Mouse (Mus musculus) forebrain, embryonic 11.5 days (tissue): ENCODE measurements around the gene Timm17b. TPM values are rescaled to one million over a fixed set of nuclear protein-coding genes. Genes with fewer than 3 reads are reported as not detected.
"Not testable (repeated sequence)": the region's sequence is repeated elsewhere in the genome, so short reads cannot be mapped to it uniquely, and the experiment has no call there.

Experiments
- ATAC-seq: fragments of 200-750 bp; cut with Nextera tagmentation; replicated peaks from 2 replicates; pipeline ENCODE4 v1.8.0; 2017; ENCODE audit warnings: moderate TSS enrichment; ENCODE audit not compliant: low FRiP score
- DNase-seq: peaks from one replicate; pipeline ENCODE4 v3.0.0-alpha.2; 2017; ENCODE audit warnings: low spot score
- H3K27ac ChIP-seq: fragments of 300-500 bp; sonication (generic); 2 replicates; pipeline ENCODE4 v1.5.1; 2014; ENCODE audit warnings: low read depth, low read length
- H3K27me3 ChIP-seq: fragments of 300-500 bp; sonication (generic); 2 replicates; pipeline ENCODE4 v1.6.1; 2014; ENCODE audit warnings: mild to moderate bottlenecking, low read length, mixed read lengths; ENCODE audit not compliant: control insufficient read depth, insufficient read depth
- H3K36me3 ChIP-seq: fragments of 300-500 bp; sonication (generic); 2 replicates; pipeline ENCODE4 v1.6.1; 2014; ENCODE audit warnings: mild to moderate bottlenecking, low read length, moderate library complexity, mixed read lengths; ENCODE audit not compliant: control insufficient read depth, insufficient read depth
- H3K4me1 ChIP-seq: fragments of 300-500 bp; sonication (generic); replicated peaks from 2 replicates; pipeline ENCODE4 v1.6.1; 2014; ENCODE audit warnings: low read length, mixed read lengths; ENCODE audit not compliant: control insufficient read depth, insufficient read depth
- H3K4me2 ChIP-seq: fragments of 300-500 bp; sonication (generic); 2 replicates; pipeline ENCODE4 v1.6.1; 2014; ENCODE audit warnings: low read depth, mild to moderate bottlenecking, low read length, moderate library complexity, mixed read lengths; ENCODE audit not compliant: severe bottlenecking
- H3K4me3 ChIP-seq: fragments of 300-500 bp; sonication (generic); 2 replicates; pipeline ENCODE4 v1.5.1; 2014; ENCODE audit warnings: low read depth, low read length
- H3K9ac ChIP-seq: fragments of 300-500 bp; sonication (generic); 2 replicates; pipeline ENCODE4 v1.6.1; 2014; ENCODE audit warnings: low read length
- H3K9me3 ChIP-seq: fragments of 300-500 bp; sonication (generic); 2 replicates; pipeline ENCODE4 v1.6.1; 2016; ENCODE audit warnings: low read length, mixed read lengths; ENCODE audit not compliant: control insufficient read depth
- WGBS: fragments of 180-500 bp; shearing (Covaris S2); extraction: QIAGEN DNeasy Blood & Tissue Kit; methylation state at CpG from one replicate; pipeline ENCODE4 v1.1.7; 2014; 5-methylcytosine and 5-hydroxymethylcytosine counted together
- polyA plus RNA-seq: library from polyadenylated mRNA; unstranded; fragments of >200 nt; fragmentation: Nextera tagmentation; extraction: Ambion mirVana; gene quantifications from 2 replicates; pipeline ENCODE4 v1.2.1, GENCODE M21; 2014

Gene Timm17b
- polyA plus RNA-seq, 1 experiment from 2014 or later, result 161 TPM

DNA sequence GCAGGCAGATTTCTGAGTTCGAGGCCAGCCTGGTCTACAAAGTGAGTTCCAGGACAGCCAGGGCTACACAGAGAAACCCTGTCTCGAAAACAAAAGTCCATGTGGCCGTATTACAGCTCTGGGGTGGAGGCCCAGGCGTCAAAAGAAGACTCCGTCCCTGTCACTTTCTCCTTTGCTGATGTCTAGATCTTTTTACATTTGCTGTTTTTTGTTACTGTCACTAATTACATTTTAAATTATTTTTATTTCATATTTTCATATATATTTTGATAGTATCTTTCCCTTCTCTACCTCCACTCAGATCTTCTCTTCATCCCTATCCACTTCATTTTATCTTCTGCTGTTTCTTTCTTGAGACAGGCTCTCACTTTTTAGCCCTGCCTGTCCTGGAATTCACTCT, 8.6 kb downstream of the Timm17b start, which contains the start of gene Gm10491:
Gene Gm10491 (minus strand): TSS at position 101 of the 400 bp plus-strand sequence.
- no peak for DNase-seq

GRCm38 (mm10) chrX:7909242-7909641, 10.1 kb downstream of the Timm17b start, which contains the start of gene Gm10490:
Gene Gm10490, plus strand, starts transcription at chrX:7909542.
- not testable (repeated sequence) for ATAC-seq, H3K4me3 ChIP-seq, H3K4me1 ChIP-seq, H3K36me3 ChIP-seq, H3K9ac ChIP-seq, H3K9me3 ChIP-seq, DNase-seq, H3K4me2 ChIP-seq, H3K27ac ChIP-seq, H3K27me3 ChIP-seq
- WGBS, result 90% methylated on average over 4 of the region's 4 CpGs

More for the DNA sequence above, 8.6 kb downstream of the Timm17b start, which contains the start of gene Gm10491:
- Histone ChIP-seq H3K4me3 (no peak within 1 kb of the TSS), H3K9ac (no peak within 1 kb of the TSS), H3K27me3 (no peaks in the 10 kb centered on the region), H3K9me3 (no peaks in the 10 kb centered on the region), H3K4me2 (no peak within 1 kb of the TSS), H3K36me3 (no peaks in the 10 kb centered on the region), H3K4me1 (no peaks in the 10 kb centered on the region), H3K27ac (no peak within 1 kb of the TSS)
- ATAC-seq, result no peak
- 90% methylated on average over 5 of the region's 5 CpGs for WGBS

GRCm38 (mm10) chrX:7910473-7910872, 11.3 kb downstream of the Timm17b start:
- 36% methylated on average over 6 of the region's 6 CpGs for WGBS
- Histone ChIP-seq H3K27ac (no peak overlapping the region), H3K27me3 (no peaks in the 10 kb centered on the region), H3K4me3 (no peak overlapping the region), H3K9me3 (no peaks in the 10 kb centered on the region), H3K4me2 (no peak overlapping the region), H3K4me1 (no peaks in the 10 kb centered on the region), H3K36me3 (no peaks in the 10 kb centered on the region), H3K9ac (no peak overlapping the region)
- DNase-seq (no peak), ATAC-seq (no peak)

GRCm38 (mm10) chrX:7915669-7916068, 16.5 kb downstream of the Timm17b start:
- WGBS, result 33% methylated on average over 3 of the region's 3 CpGs
- not testable (repeated sequence) for H3K4me1 ChIP-seq, H3K4me2 ChIP-seq, H3K9me3 ChIP-seq, H3K27ac ChIP-seq, DNase-seq, H3K36me3 ChIP-seq, H3K4me3 ChIP-seq, H3K27me3 ChIP-seq, H3K9ac ChIP-seq, ATAC-seq

DNA sequence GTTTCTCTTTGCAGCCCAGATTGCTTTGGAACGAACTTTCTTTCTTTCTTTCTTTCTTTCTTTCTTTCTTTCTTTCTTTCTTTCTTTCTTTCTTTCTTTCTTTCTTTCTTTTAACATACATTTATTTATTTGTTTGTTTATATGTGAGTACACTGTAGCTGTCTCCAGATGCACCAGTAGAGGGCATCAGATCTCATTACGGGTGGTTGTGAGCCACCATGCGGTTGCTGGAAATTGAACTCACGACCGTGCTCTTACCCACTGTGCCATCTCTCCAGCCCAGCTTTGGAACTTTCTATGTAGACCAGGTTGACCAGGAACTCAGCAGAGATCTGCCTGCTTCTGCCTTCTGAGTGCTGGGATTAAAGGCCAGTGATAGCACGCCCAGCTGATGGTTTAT, 18.8 kb downstream of the Timm17b start:
- ATAC-seq, H3K9me3 ChIP-seq, H3K27ac ChIP-seq, DNase-seq, H3K4me3 ChIP-seq, H3K36me3 ChIP-seq, H3K4me2 ChIP-seq, H3K4me1 ChIP-seq, H3K27me3 ChIP-seq, H3K9ac ChIP-seq: not testable (repeated sequence)
- 78% methylated on average over 6 of the region's 6 CpGs for whole genome bisulfite sequencing

DNA sequence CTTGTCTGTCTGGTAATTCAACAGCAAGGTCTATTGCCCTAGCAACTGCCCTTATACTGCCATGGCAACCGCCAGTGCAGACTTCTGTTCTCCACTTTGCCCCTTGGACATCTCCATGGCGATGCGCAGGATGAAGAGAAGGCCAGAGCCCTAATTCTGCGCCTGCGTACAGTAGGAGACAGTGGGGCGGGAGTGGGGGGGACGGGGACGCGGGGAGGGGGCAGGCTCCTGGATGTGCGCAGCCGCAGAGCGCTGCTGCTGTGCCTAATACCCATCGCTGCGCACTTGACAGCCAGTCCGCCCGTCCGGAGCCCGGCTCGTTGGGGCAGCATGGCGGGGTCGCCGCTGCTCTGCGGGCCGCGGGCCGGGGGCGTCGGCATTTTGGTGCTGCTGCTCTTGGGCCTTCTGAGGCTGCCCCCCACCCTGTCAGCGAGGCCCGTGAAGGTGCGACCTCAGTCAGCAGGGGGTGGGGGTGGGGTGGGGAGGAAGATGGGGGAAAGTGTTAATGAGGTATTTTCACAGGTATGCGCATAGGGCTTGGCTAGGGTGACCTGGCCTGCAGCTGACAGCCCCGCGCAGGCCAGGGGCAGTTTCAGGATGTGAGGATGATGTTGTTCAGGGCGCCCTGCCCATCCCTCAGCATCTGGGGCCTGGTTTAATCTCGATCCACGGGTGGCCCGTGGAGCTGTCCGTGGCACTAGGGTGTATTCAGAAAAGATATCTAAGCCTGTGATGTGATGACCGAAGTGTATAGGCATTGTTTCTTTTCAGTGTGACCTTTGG, 20.6 kb downstream of the Timm17b start, which contains the start of gene Pcsk1n:
Gene Pcsk1n (plus strand): TSS at position 222 of the 783 bp plus-strand sequence.
- Histone ChIP-seq H3K9me3 (no peaks in the 10 kb centered on the region), H3K4me3 (peak within 1 kb of the TSS; percentile 31), H3K9ac (peak within 1 kb of the TSS; percentile 20; the same call in 1 of the 2 replicates), H3K36me3 (no peaks in the 10 kb centered on the region), H3K27me3 (peaks cover 9% of the 10 kb centered on the region), H3K4me2 (peak within 1 kb of the TSS; percentile 48), H3K4me1 (no peaks in the 10 kb centered on the region), H3K27ac (peak within 1 kb of the TSS; percentile 46)
- 16% methylated on average over 35 of the region's 40 CpGs for WGBS
- ATAC-seq (peak; percentile 89), DNase-seq (peak; percentile 83)

DNA sequence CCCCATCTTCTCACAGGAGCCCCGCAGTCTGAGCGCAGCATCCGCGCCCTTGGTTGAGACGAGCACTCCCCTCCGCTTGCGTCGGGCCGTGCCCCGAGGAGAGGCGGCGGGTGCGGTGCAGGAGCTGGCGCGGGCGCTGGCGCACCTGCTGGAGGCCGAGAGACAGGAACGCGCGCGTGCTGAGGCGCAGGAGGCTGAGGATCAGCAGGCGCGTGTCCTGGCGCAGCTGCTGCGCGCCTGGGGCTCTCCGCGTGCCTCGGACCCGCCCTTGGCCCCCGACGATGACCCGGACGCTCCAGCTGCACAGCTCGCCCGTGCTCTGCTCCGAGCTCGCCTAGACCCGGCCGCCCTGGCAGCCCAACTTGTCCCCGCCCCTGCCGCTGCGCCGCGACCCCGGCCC, 22.9 kb downstream of the Timm17b start:
- peak overlapping the region; percentile 26 for H3K4me3 ChIP-seq
- DNase-seq (peak; percentile 58), ATAC-seq (peak; percentile 25)
- H3K4me2 ChIP-seq, result peak overlapping the region; percentile 48
- peak overlapping the region; percentile 32; the same call in 1 of the 2 replicates for H3K9ac ChIP-seq
- H3K27me3 ChIP-seq, result peaks cover 9% of the 10 kb centered on the region
- WGBS, result 18% methylated on average over 47 of the region's 48 CpGs
- H3K4me1 ChIP-seq, result no peaks in the 10 kb centered on the region
- no peak overlapping the region for H3K27ac ChIP-seq
- no peaks in the 10 kb centered on the region for H3K36me3 ChIP-seq
- no peaks in the 10 kb centered on the region for H3K9me3 ChIP-seq

- ATAC-seq (no peak), DNase-seq (no peak)
- 82% methylated on average over 6 of the region's 6 CpGs for WGBS
- H3K27me3 ChIP-seq, result peaks cover 9% of the 10 kb centered on the region
- no peak overlapping the region for H3K9ac ChIP-seq
- H3K27ac ChIP-seq, result no peak overlapping the region
- no peak overlapping the region for H3K4me3 ChIP-seq
- H3K4me2 ChIP-seq, result no peak overlapping the region
- no peaks in the 10 kb centered on the region for H3K36me3 ChIP-seq
- H3K9me3 ChIP-seq, result no peaks in the 10 kb centered on the region
- H3K4me1 ChIP-seq, result no peaks in the 10 kb centered on the region
These were observed 27.1 kb downstream of the Timm17b start for GRCm38 (mm10) chrX:7926266-7926665.
